Mouse (Mus musculus) liver, adult (tissue): ENCODE results near the gene Atf7ip.

Source experiments
- GATA4 ChIP-seq: IDR thresholded peaks from 2 replicates; pipeline ENCODE4 v1.6.1; 2014; ENCODE audit warnings: mild to moderate bottlenecking, low read length; ENCODE audit not compliant: insufficient replicate concordance

The Atf7ip gene

GRCm38 (mm10) chr6:136659226-136659625 is 153.3 kb downstream of the Atf7ip start:
- no peak for TF ChIP-seq GATA4
